Mouse (Mus musculus): Measurements from ENCODE around the gene Vsig10. TPM values are rescaled to one million over a fixed set of nuclear protein-coding genes. Genes with fewer than 3 reads are reported as not detected.
"Not testable (repeated sequence)": the region's sequence is repeated elsewhere in the genome, so short reads cannot be mapped to it uniquely, and the experiment has no call there.

The Vsig10 gene
- polyA plus RNA-seq, 1 experiment from 2014 or later: 2.2 TPM

GRCm38 (mm10) chr5:117344496-117344895 lies 25.6 kb downstream of the Vsig10 start:
- H3K27ac ChIP-seq (replicated peaks); H3K9ac ChIP-seq; H3K36me3 ChIP-seq; H3K9me3 ChIP-seq; H3K4me2 ChIP-seq; ATAC-seq (ENCODE audit: low read depth); H3K4me3 ChIP-seq; H3K27me3 ChIP-seq; H3K4me1 ChIP-seq (replicated peaks): not testable (repeated sequence)
- WGBS: 79% methylated on average over 5 of the region's 5 CpGs

DNA sequence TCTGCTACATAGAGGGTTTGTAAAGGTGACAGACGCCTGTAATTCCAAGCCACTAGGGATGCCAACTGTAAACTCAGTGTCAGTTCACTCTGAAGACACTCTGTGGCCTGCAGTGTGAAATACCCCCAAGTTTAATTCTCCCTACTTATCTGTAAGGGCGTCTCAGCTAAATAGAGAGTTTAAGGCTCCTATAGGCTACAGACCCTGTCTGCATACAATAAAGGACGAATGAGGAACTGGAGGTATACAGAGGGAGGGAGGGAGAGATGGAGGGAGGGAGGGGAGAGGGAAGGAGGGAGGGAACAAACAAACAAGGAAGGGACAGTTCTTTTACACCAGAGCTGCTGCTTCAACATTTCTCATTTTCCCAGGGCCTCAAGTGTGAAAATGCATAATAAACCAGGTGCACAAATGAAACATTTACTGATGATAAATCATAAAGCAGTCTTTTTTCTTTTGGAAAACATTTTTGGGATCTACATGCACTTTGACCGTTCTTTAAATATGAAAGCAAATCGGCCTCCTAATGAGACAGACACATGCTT lies 26.6 kb downstream of the Vsig10 start:
- Histone ChIP-seq H3K27ac (replicated peaks) (no peak overlapping the region), H3K4me1 (replicated peaks) (no peaks in the 10 kb centered on the region), H3K4me3 (no peak overlapping the region), H3K9ac (no peak overlapping the region), H3K4me2 (no peak overlapping the region), H3K9me3 (no peaks in the 10 kb centered on the region), H3K27me3 (no peaks in the 10 kb centered on the region), H3K36me3 (no peaks in the 10 kb centered on the region)
- WGBS: 81% methylated on average over 5 of the region's 5 CpGs
- ATAC-seq (ENCODE audit: low read depth): no peak

DNA sequence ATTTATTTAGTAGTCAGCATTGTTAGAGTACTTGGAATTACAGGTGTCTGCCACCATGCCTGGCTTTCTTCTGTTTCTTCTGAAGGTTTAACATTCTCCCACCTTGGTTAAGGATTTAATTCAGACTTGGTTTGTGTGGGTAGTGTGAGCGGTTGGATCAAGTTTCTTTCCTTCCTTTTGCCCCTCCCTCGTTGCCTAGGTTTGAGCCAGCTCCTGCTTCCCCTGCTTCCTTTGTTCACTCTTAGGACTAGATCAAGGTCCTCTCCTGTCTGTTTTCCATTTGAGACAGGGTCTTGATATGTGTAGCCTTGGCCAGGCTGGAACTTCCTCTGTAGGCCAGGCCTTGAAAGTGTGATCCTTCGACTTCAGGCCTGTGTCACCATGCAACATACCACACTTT lies 27.4 kb downstream of the Vsig10 start:
- H3K27me3 ChIP-seq: no peaks in the 10 kb centered on the region
- WGBS: 70% methylated on average over 3 of the region's 3 CpGs

DNA sequence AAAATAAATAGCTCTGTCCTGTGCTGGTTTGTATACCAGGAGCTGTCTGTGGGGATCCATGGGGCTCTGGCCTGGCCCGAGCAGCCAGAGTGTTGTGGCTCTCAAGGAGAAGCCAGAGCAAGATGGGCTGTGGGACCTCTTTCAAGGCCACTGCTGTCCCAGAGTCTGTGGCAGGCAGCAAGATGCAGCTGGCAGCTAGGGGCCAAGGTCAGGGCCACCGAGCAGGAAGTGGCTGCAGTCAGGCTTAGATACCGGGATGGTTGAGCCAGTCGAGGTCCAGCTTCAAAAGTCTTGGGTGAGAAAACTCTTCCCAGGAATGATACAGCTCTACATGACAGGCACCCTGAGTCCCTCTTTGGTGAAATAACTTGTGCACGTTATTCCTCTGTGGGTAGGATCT lies 28.1 kb downstream of the Vsig10 start:
- ATAC-seq (ENCODE audit: low read depth): no peak
- Histone ChIP-seq H3K27me3 (no peaks in the 10 kb centered on the region), H3K4me3 (no peak overlapping the region), H3K9me3 (no peaks in the 10 kb centered on the region), H3K27ac (replicated peaks) (no peak overlapping the region), H3K4me2 (no peak overlapping the region), H3K4me1 (replicated peaks) (no peaks in the 10 kb centered on the region), H3K9ac (no peak overlapping the region), H3K36me3 (no peaks in the 10 kb centered on the region)
- 78% methylated on average over 5 of the region's 5 CpGs for WGBS

More for the DNA sequence above, 27.4 kb downstream of the Vsig10 start:
- Histone ChIP-seq H3K9ac (no peak overlapping the region), H3K36me3 (no peaks in the 10 kb centered on the region), H3K9me3 (no peaks in the 10 kb centered on the region), H3K4me3 (no peak overlapping the region), H3K4me2 (no peak overlapping the region), H3K4me1 (replicated peaks) (no peaks in the 10 kb centered on the region), H3K27ac (replicated peaks) (no peak overlapping the region)
- ATAC-seq (ENCODE audit: low read depth): no peak

- Histone ChIP-seq H3K27me3 (no peaks in the 10 kb centered on the region), H3K4me2 (no peak overlapping the region), H3K36me3 (no peaks in the 10 kb centered on the region), H3K27ac (replicated peaks) (no peak overlapping the region), H3K9ac (no peak overlapping the region), H3K4me1 (replicated peaks) (no peaks in the 10 kb centered on the region), H3K9me3 (no peaks in the 10 kb centered on the region), H3K4me3 (no peak overlapping the region)
- WGBS: 90% methylated on average over 2 of the region's 2 CpGs
- ATAC-seq (ENCODE audit: low read depth): no peak
These were observed 29.0 kb downstream of the Vsig10 start for GRCm38 (mm10) chr5:117347838-117348237.

DNA sequence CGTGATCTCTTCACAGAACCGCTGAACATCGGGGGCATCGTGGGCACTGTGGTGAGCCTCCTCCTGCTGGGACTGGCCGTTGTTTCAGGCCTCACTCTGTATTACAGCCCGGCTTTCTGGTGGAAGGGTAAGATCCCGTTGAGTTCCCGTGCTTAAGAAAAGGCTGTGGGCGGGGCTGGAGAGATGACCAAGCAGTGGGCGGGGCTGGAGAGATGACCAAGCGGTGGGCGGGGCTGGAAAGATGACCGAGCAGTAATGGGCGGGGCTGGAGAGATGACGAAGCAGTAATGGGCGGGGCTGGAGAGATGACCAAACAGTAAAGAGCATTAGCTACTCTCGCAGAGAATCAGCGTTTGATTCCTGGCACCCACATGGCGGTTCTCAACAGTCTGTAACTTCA lies 29.4 kb downstream of the Vsig10 start:
- H3K9ac ChIP-seq: no peak overlapping the region
- no peak overlapping the region for H3K4me2 ChIP-seq
- no peak overlapping the region for H3K4me3 ChIP-seq
- 26% methylated on average over 19 of the region's 19 CpGs for WGBS
- no peaks in the 10 kb centered on the region for H3K9me3 ChIP-seq
- ATAC-seq (ENCODE audit: low read depth): peak; percentile 53; the same call in 1 of the 2 replicates
- H3K27ac ChIP-seq (replicated peaks): no peak overlapping the region
- no peaks in the 10 kb centered on the region for H3K4me1 ChIP-seq (replicated peaks)
- no peaks in the 10 kb centered on the region for H3K36me3 ChIP-seq
- no peaks in the 10 kb centered on the region for H3K27me3 ChIP-seq

DNA sequence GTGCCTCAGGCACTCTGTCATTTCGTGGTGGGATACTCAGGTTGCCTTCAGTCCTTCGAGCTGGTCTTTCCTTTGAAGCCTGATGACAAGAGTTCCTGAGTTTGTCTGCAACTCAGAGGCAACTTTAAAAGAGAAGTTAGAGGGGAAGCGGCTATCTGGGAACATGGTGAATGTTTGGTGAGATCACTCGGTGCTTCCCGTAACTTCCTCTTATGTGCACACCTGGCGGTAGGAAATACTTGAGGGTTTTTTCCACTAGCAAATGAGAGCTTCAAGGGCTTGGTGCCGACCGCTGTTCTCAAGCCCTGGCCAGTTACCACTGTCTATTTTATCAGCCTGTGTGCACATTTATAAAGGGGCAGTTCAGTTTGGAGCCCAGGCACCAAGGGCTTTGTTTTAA lies 35.2 kb downstream of the Vsig10 start:
- 0 out of 2 replicates have a peak, but pooled peaks cover 2% of the 10 kb centered on the region for H3K27me3 ChIP-seq
- H3K9me3 ChIP-seq: no peaks in the 10 kb centered on the region
- no peak for ATAC-seq (ENCODE audit: low read depth)
- H3K27ac ChIP-seq (replicated peaks): no peak overlapping the region
- H3K9ac ChIP-seq: no peak overlapping the region
- peaks cover 28% of the 10 kb centered on the region for H3K4me1 ChIP-seq (replicated peaks)
- H3K4me3 ChIP-seq: no peak overlapping the region
- no peak overlapping the region for H3K4me2 ChIP-seq
- no peaks in the 10 kb centered on the region for H3K36me3 ChIP-seq
- 73% methylated on average over 8 of the region's 8 CpGs for WGBS

DNA sequence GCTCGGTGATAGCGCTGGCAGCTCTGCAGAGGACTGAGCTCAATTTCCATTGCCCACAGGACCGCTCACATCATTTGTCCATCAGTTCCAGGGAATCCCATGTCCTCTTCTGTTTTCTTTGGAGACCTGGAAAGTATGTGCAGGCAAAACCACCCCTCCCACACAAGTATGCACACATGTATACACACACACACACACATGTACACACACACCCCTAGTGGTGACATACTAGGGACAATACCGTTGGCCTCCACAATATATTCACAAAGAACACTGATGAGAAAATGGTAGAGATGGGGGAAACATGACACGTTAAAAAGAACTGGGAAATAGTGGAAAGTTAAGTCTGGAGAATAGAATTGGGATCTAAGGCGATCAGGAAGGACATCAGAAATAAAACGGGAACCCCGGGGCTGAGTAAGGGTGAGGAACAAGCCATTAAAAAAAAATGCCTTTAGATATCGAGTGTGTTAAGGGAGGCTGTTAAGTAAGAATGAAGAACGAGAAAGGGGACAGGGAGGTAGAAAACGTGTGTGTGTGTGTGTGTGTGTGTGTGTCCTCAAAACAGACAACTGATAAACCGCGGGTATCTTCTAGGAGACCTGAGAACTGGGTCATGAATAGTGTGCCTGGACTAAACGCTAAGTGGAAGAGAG lies 36.9 kb downstream of the Vsig10 start:
- no peaks in the 10 kb centered on the region for H3K36me3 ChIP-seq
- H3K27me3 ChIP-seq: 0 out of 2 replicates have a peak, but pooled peaks cover 2% of the 10 kb centered on the region
- WGBS: 49% methylated on average over 14 of the region's 14 CpGs
- peak overlapping the region; percentile 96 for H3K27ac ChIP-seq (replicated peaks)
- H3K4me1 ChIP-seq (replicated peaks): peaks cover 45% of the 10 kb centered on the region
- no peak for ATAC-seq (ENCODE audit: low read depth)
- peak overlapping the region; percentile 99; the same call in 1 of the 2 replicates for H3K4me3 ChIP-seq
- 0 out of 2 replicates have a peak overlapping the region, but pooled peaks have one; percentile 99 for H3K9ac ChIP-seq
- peak overlapping the region; percentile 89 for H3K4me2 ChIP-seq
- H3K9me3 ChIP-seq: no peaks in the 10 kb centered on the region

GRCm38 (mm10) chr5:117356365-117357128 lies 37.7 kb downstream of the Vsig10 start:
- H3K4me1 ChIP-seq (replicated peaks): peaks cover 51% of the 10 kb centered on the region
- WGBS: under 1% methylated on average over 24 of the region's 24 CpGs

GRCm38 (mm10) chr5:117357129-117357477 lies 38.2 kb downstream of the Vsig10 start, which contains the start of gene Wsb2:
Gene Wsb2 (plus strand): TSS chr5:117357304.
- Histone ChIP-seq H3K9ac (peak within 1 kb of the TSS; percentile 99), H3K4me2 (peak within 1 kb of the TSS; percentile 89), H3K4me3 (peak within 1 kb of the TSS; percentile 99), H3K9me3 (no peaks in the 10 kb centered on the region), H3K27me3 (0 out of 2 replicates have a peak, but pooled peaks cover 2% of the 10 kb centered on the region), H3K4me1 (replicated peaks) (peaks cover 54% of the 10 kb centered on the region), H3K27ac (replicated peaks) (peak within 1 kb of the TSS; percentile 96), H3K36me3 (no peaks in the 10 kb centered on the region)
- ATAC-seq (ENCODE audit: low read depth): peak; percentile 80
- WGBS: 9% methylated on average over 24 of the region's 54 CpGs

More at GRCm38 (mm10) chr5:117356365-117357128, 37.7 kb downstream of the Vsig10 start:
- Histone ChIP-seq H3K9me3 (no peaks in the 10 kb centered on the region), H3K27me3 (0 out of 2 replicates have a peak, but pooled peaks cover 2% of the 10 kb centered on the region), H3K36me3 (no peaks in the 10 kb centered on the region), H3K4me3 (peak overlapping the region; percentile 99), H3K9ac (peak overlapping the region; percentile 99), H3K27ac (replicated peaks) (peak overlapping the region; percentile 96), H3K4me2 (peak overlapping the region; percentile 89)
- peak; percentile 60 for ATAC-seq (ENCODE audit: low read depth)

- under 1% methylated on average over 49 of the region's 49 CpGs for WGBS
- peak overlapping the region; percentile 99 for H3K9ac ChIP-seq
- peaks cover 60% of the 10 kb centered on the region for H3K4me1 ChIP-seq (replicated peaks)
- H3K27me3 ChIP-seq: 0 out of 2 replicates have a peak, but pooled peaks cover 2% of the 10 kb centered on the region
- H3K36me3 ChIP-seq: no peaks in the 10 kb centered on the region
- peak overlapping the region; percentile 96 for H3K27ac ChIP-seq (replicated peaks)
- peak; percentile 50 for ATAC-seq (ENCODE audit: low read depth)
- no peaks in the 10 kb centered on the region for H3K9me3 ChIP-seq
- peak overlapping the region; percentile 99 for H3K4me3 ChIP-seq
- H3K4me2 ChIP-seq: peak overlapping the region; percentile 89
These were observed 38.8 kb downstream of the Vsig10 start for GRCm38 (mm10) chr5:117357478-117358247.

All from neural tube, embryonic 13.5 days (tissue).